Mouse (Mus musculus) frontal cortex, postnatal 14 days (tissue): ENCODE results near the gene Spaca9.

Experiments
- DNase-seq, 2 experiments: peaks; one replicate each; pipeline ENCODE4 v3.0.0; 2022; ENCODE audit warnings: low spot score in 2 of 2

Spaca9 gene

GRCm38 (mm10) chr2:28699361-28700335 is at the start of gene Spaca9, which contains the start of gene Ak8:
Gene Spaca9 (minus strand): TSS chr2:28699727.
Gene Ak8 (plus strand): TSS chr2:28700164.
- DNase-seq: peak; percentile 75 to 76

GRCm38 (mm10) chr2:28747705-28748104 is 48.2 kb upstream of the Spaca9 start:
- DNase-seq: no peak

- no peak for DNase-seq
Observed at GRCm38 (mm10) chr2:28746682-28747332, 47.3 kb upstream of the Spaca9 start.

- DNase-seq: no peak
Observed at GRCm38 (mm10) chr2:28742701-28743100, 43.2 kb upstream of the Spaca9 start.

GRCm38 (mm10) chr2:28740159-28740558 is 40.6 kb upstream of the Spaca9 start:
- no peak for DNase-seq

GRCm38 (mm10) chr2:28737112-28737511 is 37.6 kb upstream of the Spaca9 start:
- DNase-seq: no peak

- DNase-seq: no peak
Observed at GRCm38 (mm10) chr2:28730676-28731075, 31.1 kb upstream of the Spaca9 start.

- no peak for DNase-seq
Observed at GRCm38 (mm10) chr2:28727786-28728404, 28.4 kb upstream of the Spaca9 start.

- no peak for DNase-seq
Observed at GRCm38 (mm10) chr2:28723912-28724311, 24.4 kb upstream of the Spaca9 start.

- no peak for DNase-seq
Observed at GRCm38 (mm10) chr2:28722419-28722818, 22.9 kb upstream of the Spaca9 start.

- DNase-seq: no peak
Observed at GRCm38 (mm10) chr2:28713036-28713435, 13.5 kb upstream of the Spaca9 start.

GRCm38 (mm10) chr2:28706787-28707186 is 7.3 kb upstream of the Spaca9 start:
- no peak for DNase-seq

GRCm38 (mm10) chr2:28706106-28706636 is 6.6 kb upstream of the Spaca9 start:
- no peak for DNase-seq

GRCm38 (mm10) chr2:28701646-28702262 is 2.2 kb upstream of the Spaca9 start:
- no peak for DNase-seq

- DNase-seq: no peak
Observed at GRCm38 (mm10) chr2:28698566-28698965, 961 bp downstream of the Spaca9 start.

GRCm38 (mm10) chr2:28692692-28693091 is 6.8 kb downstream of the Spaca9 start:
- DNase-seq: no peak

GRCm38 (mm10) chr2:28688431-28688830 is 11.1 kb downstream of the Spaca9 start:
- DNase-seq: no peak

GRCm38 (mm10) chr2:28685895-28686294 is 13.6 kb downstream of the Spaca9 start:
- DNase-seq: no peak

GRCm38 (mm10) chr2:28681718-28682117 is 17.8 kb downstream of the Spaca9 start:
- peak in 1 of 2 experiments; percentile 33 for DNase-seq

GRCm38 (mm10) chr2:28680710-28681109 is 18.8 kb downstream of the Spaca9 start:
- DNase-seq: no peak

GRCm38 (mm10) chr2:28676005-28676404 is 23.5 kb downstream of the Spaca9 start:
- no peak for DNase-seq

GRCm38 (mm10) chr2:28671438-28671837 is 28.1 kb downstream of the Spaca9 start:
- no peak for DNase-seq
